ENCODE assay signal across 8 mouse cellular contexts in genomic region chr10:86302761-86303494, GRCm38 (mm10). TPM values are rescaled to one million over a fixed set of nuclear protein-coding genes. Genes with fewer than 3 reads are reported as not detected.
DNase-seq lines count a peak whose midpoint lies in the region; ATAC-seq and TF ChIP-seq lines count a peak whose summit lies in the region.

No protein-coding gene starts in this region.

- H3K9ac ChIP-seq in forebrain, embryonic 13.5 days: peak overlapping the region; percentile 16; the same call in 1 of the 2 replicates
- H3K9ac ChIP-seq in heart, embryonic 16.5 days (ENCODE audit: low read length): peak overlapping the region; percentile 96
- H3K9ac ChIP-seq in liver, embryonic 13.5 days: peak overlapping the region; percentile 10; the same call in 1 of the 2 replicates
- H3K9ac ChIP-seq in neural tube, embryonic 12.5 days: no peak overlapping the region

- TF ChIP-seq CTCF in C2C12 (IDR thresholded peaks at IDR 0.05; ENCODE audit: control insufficient read depth, insufficient read depth, insufficient read length): peak; percentile 95

- H3K4me1 ChIP-seq in forebrain, embryonic 13.5 days: peaks cover 47% of the 10 kb centered on the region
- peaks cover 22% of the 10 kb centered on the region for H3K4me1 ChIP-seq in heart, embryonic 16.5 days (ENCODE audit: control insufficient read depth, insufficient read depth, low read length)
- peaks cover 39% of the 10 kb centered on the region for H3K4me1 ChIP-seq in liver, embryonic 13.5 days (replicated peaks)
- H3K4me1 ChIP-seq in neural tube, embryonic 12.5 days: peaks cover 10% of the 10 kb centered on the region

- peak; percentile 46 for ATAC-seq in forebrain, embryonic 13.5 days
- peak; percentile 62 for ATAC-seq in heart, embryonic 16.5 days (replicated peaks; ENCODE audit: extremely low read depth, insufficient read depth, low FRiP score)
- ATAC-seq in liver, embryonic 13.5 days (ENCODE audit: low read depth): peak; percentile 82
- ATAC-seq in neural tube, embryonic 12.5 days (ENCODE audit: low FRiP score, low read depth): 0 out of 2 replicates have a peak, but pooled peaks have one; percentile 10

- DNase-seq in c-Kit-positive CD71-negative TER-119-negative erythroid progenitor cells, embryonic 14.5 days (ENCODE audit: low read depth): peak; percentile 42
- peak; percentile 88 to 92 for DNase-seq in kidney, postnatal 25 days
- peak; percentile 62 for DNase-seq in liver, embryonic 13.5 days
- DNase-seq in thymus, postnatal 14 days: peak; percentile 27

- H3K79me2 ChIP-seq in C2C12 (ENCODE audit: control insufficient read depth, insufficient read depth): peaks cover 77% of the 10 kb centered on the region

- peak overlapping the region; percentile 21 for H3ac ChIP-seq in C2C12 (ENCODE audit: control insufficient read depth, insufficient read length, low read depth)

- peak overlapping the region; percentile 5; the same call in 1 of the 2 replicates for H3K27ac ChIP-seq in forebrain, embryonic 13.5 days
- peak overlapping the region; percentile 87 for H3K27ac ChIP-seq in heart, embryonic 16.5 days (ENCODE audit: low read length)
- 0 out of 2 replicates have a peak overlapping the region, but pooled peaks have one; percentile 0 for H3K27ac ChIP-seq in liver, embryonic 13.5 days
- no peak overlapping the region for H3K27ac ChIP-seq in neural tube, embryonic 12.5 days

- H3K9me3 ChIP-seq in forebrain, embryonic 13.5 days (replicated peaks): no peaks in the 10 kb centered on the region
- H3K9me3 ChIP-seq in heart, embryonic 16.5 days (replicated peaks; ENCODE audit: control insufficient read depth, low read length): no peaks in the 10 kb centered on the region
- H3K9me3 ChIP-seq in liver, embryonic 13.5 days (replicated peaks): no peaks in the 10 kb centered on the region
- H3K9me3 ChIP-seq in neural tube, embryonic 12.5 days: no peaks in the 10 kb centered on the region

- 14% methylated on average over 8 of the region's 8 CpGs for WGBS in forebrain, embryonic 13.5 days
- 26% methylated on average over 8 of the region's 8 CpGs for WGBS in heart, embryonic 16.5 days
- WGBS in liver, embryonic 13.5 days (ENCODE audit: insufficient replicate concordance): 29% methylated on average over 8 of the region's 8 CpGs
- 24% methylated on average over 8 of the region's 8 CpGs for WGBS in neural tube, embryonic 12.5 days

- peaks cover 69% of the 10 kb centered on the region for H3K79me3 ChIP-seq in C2C12 (ENCODE audit: low read depth)

- peak overlapping the region; percentile 99 for H3K4me2 ChIP-seq in forebrain, embryonic 13.5 days
- peak overlapping the region; percentile 72 for H3K4me2 ChIP-seq in heart, embryonic 16.5 days (ENCODE audit: low read depth, low read length)
- peak overlapping the region; percentile 32; the same call in 1 of the 2 replicates for H3K4me2 ChIP-seq in liver, embryonic 13.5 days
- H3K4me2 ChIP-seq in neural tube, embryonic 12.5 days (replicated peaks): peak overlapping the region; percentile 91

- H3K36me3 ChIP-seq in C2C12 (ENCODE audit: control insufficient read depth, insufficient read depth): peaks cover 35% of the 10 kb centered on the region
- H3K36me3 ChIP-seq in forebrain, embryonic 13.5 days (ENCODE audit: poor library complexity, severe bottlenecking): no peaks in the 10 kb centered on the region
- H3K36me3 ChIP-seq in heart, embryonic 16.5 days (ENCODE audit: control insufficient read depth, insufficient read depth): peaks cover 9% of the 10 kb centered on the region
- H3K36me3 ChIP-seq in liver, embryonic 13.5 days: no peaks in the 10 kb centered on the region
- H3K36me3 ChIP-seq in neural tube, embryonic 12.5 days: no peaks in the 10 kb centered on the region

- H3K4me3 ChIP-seq in C2C12 (ENCODE audit: insufficient read depth, poor library complexity, severe bottlenecking): peak overlapping the region; percentile 85
- H3K4me3 ChIP-seq in forebrain, embryonic 13.5 days: no peak overlapping the region
- peak overlapping the region; percentile 87 for H3K4me3 ChIP-seq in heart, embryonic 16.5 days (ENCODE audit: low read length)
- no peak overlapping the region for H3K4me3 ChIP-seq in liver, embryonic 13.5 days (replicated peaks)
- H3K4me3 ChIP-seq in neural tube, embryonic 12.5 days: 0 out of 2 replicates have a peak overlapping the region, but pooled peaks have one; percentile 1

- H3K27me3 ChIP-seq in C2C12 (ENCODE audit: control insufficient read depth, insufficient read depth, insufficient read length): no peaks in the 10 kb centered on the region
- peaks cover 11% of the 10 kb centered on the region; the same call in 1 of the 2 replicates for H3K27me3 ChIP-seq in forebrain, embryonic 13.5 days
- H3K27me3 ChIP-seq in heart, embryonic 16.5 days (ENCODE audit: control insufficient read depth, insufficient read depth, low read length): no peaks in the 10 kb centered on the region
- H3K27me3 ChIP-seq in liver, embryonic 13.5 days: peaks cover 44% of the 10 kb centered on the region
- H3K27me3 ChIP-seq in neural tube, embryonic 12.5 days (replicated peaks): no peaks in the 10 kb centered on the region; the same call in 1 of the 2 replicates

TF ChIP-seq in C2C12, 6 proteins besides CTCF, POLR2A, EP300 and RAD21:
- TF ChIP-seq FOSL1 (IDR thresholded peaks at IDR 0.05; ENCODE audit: insufficient read depth, low read length, poor library complexity, severe bottlenecking) (no peak), MYOG (IDR thresholded peaks at IDR 0.05; ENCODE audit: control insufficient read depth, extremely low read depth, insufficient read length) (no peak), USF1 (IDR thresholded peaks at IDR 0.05; ENCODE audit: low read depth) (no peak), MAX (IDR thresholded peaks at IDR 0.05) (peak; percentile 91), CEBPB (IDR thresholded peaks at IDR 0.05; ENCODE audit: low read depth) (no peak), MYOD1 (IDR thresholded peaks at IDR 0.05; ENCODE audit: control insufficient read depth, insufficient read length, low read depth) (peak; percentile 2)

RNA-seq across cellular contexts. Expression of gene Timp3, which starts 2.8 kb away (rescaled TPM):
- 57.7 TPM for polyA plus RNA-seq in C2C12 (2012; fragmentation: generic; extraction: Trizol)
- 13.3 and 13.6 TPM in 2 replicates for polyA plus RNA-seq in forebrain, embryonic 13.5 days (2015; fragmentation: Nextera tagmentation; extraction: Ambion mirVana)
- polyA plus RNA-seq in heart, embryonic 16.5 days (2015; fragmentation: Nextera tagmentation; extraction: Ambion mirVana): 90.5 and 91.7 TPM in 2 replicates
- 8.4 and 10.0 TPM in 2 replicates for polyA plus RNA-seq in liver, embryonic 13.5 days (2015; fragmentation: Nextera tagmentation; extraction: Ambion mirVana)
- 40.4 and 47.9 TPM in 2 replicates for polyA plus RNA-seq in neural tube, embryonic 12.5 days (2016; fragmentation: Nextera tagmentation; extraction: Ambion mirVana)

Comparison
In these comparisons a context has a peak if more than half of its experiments do, and no peak if none do; other contexts are left out.
1. H3K4me3 ChIP-seq: peak in C2C12 (single experiment), heart, embryonic 16.5 days (single experiment) and neural tube, embryonic 12.5 days (single experiment); none in forebrain, embryonic 13.5 days (single experiment) and liver, embryonic 13.5 days (single experiment).
2. DNase-seq: peak in every context shown above with its lines; median percentile 90 in kidney, postnatal 25 days; 62 in liver, embryonic 13.5 days; 42 in c-Kit-positive CD71-negative TER-119-negative erythroid progenitor cells, embryonic 14.5 days; 27 in thymus, postnatal 14 days.
3. ATAC-seq: peak in every context shown above with its lines; median percentile 82 in liver, embryonic 13.5 days; 62 in heart, embryonic 16.5 days; 46 in forebrain, embryonic 13.5 days; 10 in neural tube, embryonic 12.5 days.
4. H3K4me2 ChIP-seq: peak in every context shown above with its lines; median percentile 99 in forebrain, embryonic 13.5 days; 91 in neural tube, embryonic 12.5 days; 72 in heart, embryonic 16.5 days; 32 in liver, embryonic 13.5 days.